Mouse (Mus musculus) testis, postnatal 14 days (tissue): ENCODE results near the gene N4bp3.

Source experiments
- DNase-seq: peaks from one replicate; pipeline ENCODE4 v3.0.0; 2021; ENCODE audit warnings: low spot score

Gene N4bp3

GRCm38 (mm10) chr11:51595459-51596083 is 55.1 kb downstream of the N4bp3 start:
- no peak for DNase-seq

GRCm38 (mm10) chr11:51594715-51595350 is 55.8 kb downstream of the N4bp3 start:
- DNase-seq = no peak

- no peak for DNase-seq
Measured at GRCm38 (mm10) chr11:51593849-51594248, 56.8 kb downstream of the N4bp3 start.

GRCm38 (mm10) chr11:51593368-51593767 is 57.3 kb downstream of the N4bp3 start:
- no peak for DNase-seq
